Mouse (Mus musculus) left cerebral cortex, postnatal 14 days (tissue): ENCODE measurements at regions not wholly inside any gene's neighbourhood (a gene's known extent, or its start where the extent isn't known, plus 50 kb on each side); places are given as distances from the start of the nearest gene placed in this dataset.
A peak's percentile ranks its signal among the peaks of the same experiment; 100 is the strongest.

ENCODE experiments used
- DNase-seq, 2 experiments: peaks; one replicate each; pipeline ENCODE4 v3.0.0; 2021 to 2022; ENCODE audit warnings: low spot score in 2 of 2, mixed read lengths in 1 of 2
- intact Hi-C: fragments of 180-260 bp; cut with DNase I; formaldehyde crosslinking; loops from one replicate; pipeline ENCODE4 v1.15.1; 2025

DNA sequence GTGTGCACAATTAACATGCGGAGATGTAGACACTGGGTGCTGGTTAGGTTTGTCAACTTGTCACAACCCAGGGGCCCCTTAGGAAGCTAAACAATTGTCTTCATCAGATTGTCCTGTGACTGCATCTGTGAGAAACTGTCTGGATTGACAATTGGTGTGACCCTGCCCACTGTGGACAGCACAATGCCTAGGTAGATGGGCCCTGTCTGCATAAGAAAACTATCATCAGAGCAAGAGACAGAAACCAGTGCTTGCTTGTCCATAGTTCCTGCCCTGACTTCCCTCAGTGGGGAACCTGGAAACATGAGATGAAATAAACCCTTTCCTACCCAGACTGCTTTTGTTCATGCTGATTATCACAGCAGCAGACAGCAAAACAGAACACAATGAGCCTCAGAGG is 63.5 kb upstream of the Tyw5 start:
- DNase-seq, result no peak
- intact Hi-C loops, result no loop called here

DNA sequence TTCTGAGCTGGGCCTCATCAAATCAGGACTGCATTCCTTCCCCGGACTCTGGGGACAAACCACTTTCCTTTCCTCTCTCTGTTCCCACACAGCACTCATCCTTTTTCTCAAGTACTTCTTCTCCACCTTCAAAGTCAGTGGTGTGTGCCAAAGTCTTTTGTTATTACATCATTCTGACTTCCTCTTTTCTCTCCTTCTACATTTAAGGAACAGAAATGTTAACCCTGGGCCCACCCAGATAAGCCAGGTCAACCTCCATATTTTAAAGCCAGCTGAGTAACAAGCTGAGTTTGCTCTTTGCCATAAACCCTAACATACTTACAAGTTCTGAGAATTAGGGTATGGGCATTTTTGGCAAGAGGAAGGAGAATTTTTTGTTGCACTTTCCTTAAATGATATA is 65.3 kb upstream of the Tyw5 start:
- DNase-seq, result no peak
- intact Hi-C loops, result no loop called here

DNA sequence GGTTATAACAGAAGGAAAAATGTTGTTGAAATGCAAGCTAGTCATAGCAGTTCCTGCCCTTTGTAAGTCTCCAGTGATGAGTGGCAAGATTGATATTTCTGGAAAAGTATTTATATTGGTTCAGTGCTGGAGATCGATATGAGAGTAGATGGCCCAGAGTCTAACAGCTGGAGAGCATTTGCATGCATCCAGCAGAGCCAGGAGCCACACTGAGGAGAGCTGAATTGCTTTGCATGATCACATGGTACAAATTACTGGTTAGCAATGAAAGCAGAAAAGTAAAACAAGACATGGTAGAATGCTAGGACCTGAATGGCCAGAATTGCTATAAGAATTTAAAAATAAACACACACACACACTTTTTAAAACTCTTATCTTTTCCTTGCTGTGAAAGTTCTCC is 70.8 kb upstream of the Tyw5 start:
- DNase-seq, result no peak

GRCm38 (mm10) chr1:57478151-57478550 is 71.2 kb upstream of the Tyw5 start:
- intact Hi-C loops, result no loop called here
- DNase-seq, result no peak

More for the DNA sequence above, 70.8 kb upstream of the Tyw5 start:
- intact Hi-C loops, result no loop called here

DNA sequence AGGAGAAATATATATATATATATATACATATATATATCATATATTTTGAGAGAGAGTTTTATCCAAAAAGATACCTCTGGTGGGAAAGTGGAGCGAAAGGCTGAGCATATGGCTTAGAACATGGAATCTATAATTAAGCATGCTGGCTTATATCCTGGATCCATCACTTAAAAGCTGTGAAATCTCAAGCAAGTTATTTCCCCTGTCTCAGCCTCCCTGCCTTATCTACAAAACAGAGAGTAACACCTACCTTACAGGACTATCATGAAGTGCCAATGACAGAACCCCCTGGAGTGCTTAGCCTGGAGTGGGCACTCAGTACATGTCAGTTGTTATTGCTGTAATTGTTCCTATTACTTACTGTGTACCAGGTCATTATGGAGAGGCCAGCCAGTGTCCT is 71.9 kb upstream of the Tyw5 start:
- intact Hi-C loops, result no loop called here
- DNase-seq, result no peak

DNA sequence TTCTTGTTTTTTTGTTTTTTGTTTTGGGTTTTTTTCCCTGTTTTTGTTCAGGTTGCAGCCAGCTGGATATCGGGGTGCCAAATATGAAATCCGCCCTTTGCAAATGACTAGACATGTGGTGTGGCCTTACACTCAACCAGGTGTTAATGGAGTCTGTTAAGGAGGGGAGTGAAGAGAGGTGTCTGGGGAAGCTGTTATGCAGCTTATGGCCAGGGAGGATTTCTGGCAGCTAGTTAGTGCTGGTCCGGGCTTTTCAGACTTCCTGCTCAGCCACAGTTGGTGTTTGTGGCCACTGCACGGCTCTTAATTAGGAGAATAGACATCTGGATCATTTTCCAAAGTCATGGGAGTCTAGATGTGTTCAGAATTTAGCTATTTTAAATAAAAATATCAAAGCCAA is 72.7 kb upstream of the Tyw5 start:
- no peak for DNase-seq
- intact Hi-C loops, result no loop called here

DNA sequence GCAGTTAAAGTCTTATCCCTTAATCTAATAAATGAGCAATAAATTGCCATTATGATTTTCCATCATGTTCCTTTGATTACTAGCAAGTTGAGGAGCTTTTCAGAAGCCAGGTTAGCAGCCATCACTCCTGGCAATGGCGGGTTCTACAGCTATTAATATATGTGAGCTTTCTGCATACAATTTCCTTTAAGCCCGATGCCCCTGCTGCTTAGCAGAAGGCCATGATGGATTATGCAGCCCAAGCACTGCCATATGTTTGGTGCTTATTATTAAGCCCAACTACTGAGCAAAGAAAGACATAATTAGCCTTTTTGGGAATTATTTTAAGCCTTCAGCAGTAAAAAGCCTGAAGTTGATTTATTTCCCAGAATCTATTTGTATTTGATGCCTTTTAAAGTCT is 82.3 kb upstream of the Tyw5 start:
- no peak for DNase-seq
- intact Hi-C loops, result no loop called here

- DNase-seq, result no peak
- intact Hi-C loops, result no loop called here
These were observed 82.7 kb upstream of the Tyw5 start for GRCm38 (mm10) chr1:57489588-57489987.

- intact Hi-C loops, result no loop called here
- no peak for DNase-seq
These were observed 83.1 kb upstream of the Tyw5 start for GRCm38 (mm10) chr1:57490021-57490420.

DNA sequence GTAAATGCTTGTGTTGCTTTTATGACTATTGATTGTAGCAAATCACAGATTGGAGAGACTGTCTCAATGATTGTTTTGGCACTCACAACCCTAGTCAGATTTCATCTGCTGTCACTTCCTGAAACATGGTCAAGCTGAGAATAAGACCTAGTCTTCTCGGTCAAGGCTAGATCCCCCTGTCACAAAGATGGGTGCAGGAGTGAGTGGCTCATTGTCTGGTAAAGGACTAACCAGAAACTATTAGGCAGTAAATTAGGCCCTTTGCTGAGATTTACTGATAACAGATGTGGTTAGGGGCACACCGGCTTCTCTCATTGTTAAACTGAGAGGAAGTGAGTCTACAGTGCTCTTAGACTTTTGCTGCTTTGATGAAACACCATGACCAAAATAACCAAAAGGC is 85.8 kb upstream of the Tyw5 start:
- no peak for DNase-seq
- intact Hi-C loops, result no loop called here

DNA sequence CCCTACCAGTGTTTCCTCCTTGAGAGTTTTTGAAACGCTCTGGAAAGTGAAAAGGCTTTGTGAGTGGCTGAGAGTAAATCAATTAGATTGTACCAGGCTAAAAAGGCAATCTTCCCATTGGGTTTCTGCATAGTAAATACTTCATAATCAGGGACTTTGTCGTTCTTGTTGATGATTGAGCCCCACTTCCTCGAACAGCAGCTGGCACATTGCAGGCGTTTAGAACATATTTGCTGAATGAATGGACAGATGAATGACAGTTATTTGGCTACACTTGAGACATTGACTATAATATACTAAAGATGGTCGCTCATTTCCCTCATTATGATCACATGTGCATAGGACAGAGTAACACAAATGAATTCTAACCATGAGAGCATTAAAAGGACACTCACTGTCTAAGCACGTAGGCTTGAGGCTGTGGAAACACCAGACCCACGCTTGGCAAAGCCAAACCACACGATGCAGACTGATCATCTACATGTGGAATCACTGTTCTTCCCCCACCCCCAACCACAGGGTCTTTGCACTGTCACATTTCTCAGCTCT is 90.7 kb upstream of the Tyw5 start:
- no peak for DNase-seq
- intact Hi-C loops, result no loop called here

GRCm38 (mm10) chr1:57510359-57511120 is 103.6 kb upstream of the Tyw5 start:
- intact Hi-C loops, result no loop called here
- peak in 1 of 2 experiments; percentile 30 for DNase-seq

GRCm38 (mm10) chr1:57511902-57512301 is 105.0 kb upstream of the Tyw5 start:
- DNase-seq, result no peak
- intact Hi-C loops, result no loop called here

DNA sequence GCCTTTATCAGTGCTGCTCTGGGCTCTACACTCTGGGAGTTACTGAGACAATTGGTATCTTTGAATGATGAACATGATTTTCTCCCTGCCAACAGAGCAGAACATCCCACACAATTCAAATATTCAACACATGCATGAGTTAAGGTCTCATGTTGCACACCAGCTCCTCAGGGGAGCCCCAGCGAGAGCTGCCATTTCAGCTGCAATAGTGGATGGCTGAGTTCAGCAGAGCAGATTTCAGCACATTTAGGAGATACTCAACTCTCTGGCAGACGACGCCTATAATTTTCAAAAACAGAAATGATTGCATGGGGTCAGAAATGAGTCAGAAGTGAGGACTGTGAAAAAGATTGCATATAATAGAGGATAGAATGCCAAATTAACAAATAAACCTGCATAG is 105.6 kb upstream of the Tyw5 start:
- no peak for DNase-seq
- intact Hi-C loops, result no loop called here

- DNase-seq, result no peak
- intact Hi-C loops, result no loop called here
These were observed 119.1 kb upstream of the Tyw5 start for GRCm38 (mm10) chr1:57525965-57526364.

GRCm38 (mm10) chr1:57528703-57529102 is 121.8 kb upstream of the Tyw5 start:
- no peak for DNase-seq
- intact Hi-C loops, result no loop called here

DNA sequence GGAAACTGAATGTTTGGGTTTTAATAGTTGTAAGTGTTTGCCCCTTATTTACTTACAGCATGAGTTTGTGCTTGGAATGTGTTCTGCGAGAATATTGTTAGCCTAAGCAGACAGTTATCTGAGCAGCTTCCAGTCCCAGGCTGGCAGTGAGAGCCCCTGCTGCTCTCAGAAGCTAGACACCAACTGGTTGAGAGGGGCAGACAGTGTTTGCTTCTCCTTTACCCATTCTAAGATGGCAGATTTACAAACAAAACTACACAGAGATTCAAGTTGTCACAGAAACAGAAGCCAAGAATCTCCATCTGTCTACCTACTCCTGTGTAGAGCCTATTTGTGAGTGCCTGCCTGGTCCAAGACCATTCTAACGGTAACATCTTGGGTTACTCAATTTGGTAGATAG is 122.4 kb upstream of the Tyw5 start:
- DNase-seq, result no peak
- intact Hi-C loops, result no loop called here

DNA sequence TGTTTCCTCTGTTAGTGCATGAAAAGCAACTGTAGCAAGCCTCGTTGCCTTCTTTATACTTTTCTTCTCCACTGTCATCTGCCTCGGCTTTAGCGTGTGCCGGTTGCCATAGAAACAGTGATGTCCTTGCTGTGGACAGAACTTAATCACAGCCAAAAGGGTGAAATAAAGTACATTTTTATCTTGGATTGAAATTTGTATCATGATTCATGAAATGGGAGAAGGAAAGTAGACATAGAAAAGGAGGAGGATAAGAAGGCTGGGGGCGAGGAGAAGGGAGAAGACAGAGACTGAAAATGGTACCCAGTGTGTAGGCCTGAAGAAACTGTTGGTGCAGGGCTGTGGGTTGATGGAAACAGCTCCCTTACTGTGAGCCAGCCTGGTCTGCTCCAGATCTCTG is 130.5 kb upstream of the Tyw5 start:
- DNase-seq, result peak; percentile 34 to 42
- intact Hi-C loops, result no loop called here

DNA sequence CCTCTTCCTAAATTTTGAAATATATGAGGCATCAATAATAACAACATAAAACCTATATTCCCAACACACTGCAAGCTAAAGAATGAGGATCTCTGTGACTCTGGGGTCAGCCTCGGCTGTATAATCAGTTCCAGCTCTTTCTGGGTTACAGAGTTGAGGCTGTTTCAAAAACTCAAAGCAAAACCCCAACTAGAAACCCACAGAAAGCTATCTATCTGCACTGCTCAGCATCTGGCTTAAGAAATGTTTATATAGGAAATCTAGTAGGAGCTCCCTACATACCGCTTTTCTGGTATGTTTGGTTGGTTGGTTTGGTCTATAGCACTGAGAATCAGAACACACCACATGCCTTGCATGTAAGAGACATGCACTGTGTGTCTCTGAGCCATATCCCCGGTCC is 137.8 kb upstream of the Tyw5 start:
- intact Hi-C loops, result no loop called here
- DNase-seq, result no peak

- DNase-seq, result no peak
- intact Hi-C loops, result no loop called here
These were observed 139.1 kb upstream of the Tyw5 start for GRCm38 (mm10) chr1:57545792-57546685.

GRCm38 (mm10) chr1:57561517-57561916 is 154.6 kb upstream of the Tyw5 start:
- DNase-seq, result no peak
- intact Hi-C loops, result no loop called here
